Mouse (Mus musculus): Measurements from ENCODE around the gene Klhl36. TPM values are rescaled to one million over a fixed set of nuclear protein-coding genes. Genes with fewer than 3 reads are reported as not detected.

Gene Klhl36
- polyA plus RNA-seq, 1 experiment from 2014 or later, result 15.5 TPM

GRCm38 (mm10) chr8:119909944-119910546, 48.0 kb downstream of the Klhl36 start, which contains the start of gene Usp10:
Gene Usp10 (plus strand): TSS chr8:119910360.
- peak; percentile 53; the same call in 1 of the 2 replicates for ATAC-seq (ENCODE audit: low read depth)
- WGBS, result 25% methylated on average over 13 of the region's 13 CpGs

GRCm38 (mm10) chr8:119910547-119911257, 48.6 kb downstream of the Klhl36 start, which contains the start of gene Gm20388:
Gene Gm20388 (plus strand): TSS chr8:119910841.
- H3K4me1 ChIP-seq (ENCODE audit: control insufficient read depth, insufficient read depth, low read length), result peaks cover 35% of the 10 kb centered on the region
- H3K9ac ChIP-seq (replicated peaks; ENCODE audit: low read depth, low read length), result peak within 1 kb of the TSS; percentile 88
- ATAC-seq (ENCODE audit: low read depth), result peak; percentile 95
- under 1% methylated on average over 92 of the region's 97 CpGs for WGBS
- no peaks in the 10 kb centered on the region for H3K9me3 ChIP-seq (ENCODE audit: control insufficient read depth, low read length)
- H3K4me3 ChIP-seq (ENCODE audit: low read depth, low read length), result peak within 1 kb of the TSS; percentile 76
- H3K27ac ChIP-seq (ENCODE audit: low read depth, low read length), result peak within 1 kb of the TSS; percentile 91
- no peaks in the 10 kb centered on the region for H3K36me3 ChIP-seq (ENCODE audit: control insufficient read depth, insufficient read depth, low read length)
- H3K4me2 ChIP-seq (ENCODE audit: low read depth, low read length), result peak within 1 kb of the TSS; percentile 87
- H3K27me3 ChIP-seq (ENCODE audit: control insufficient read depth, insufficient read depth, low read length), result no peaks in the 10 kb centered on the region

More at GRCm38 (mm10) chr8:119909944-119910546, 48.0 kb downstream of the Klhl36 start, which contains the start of gene Usp10:
- Histone ChIP-seq H3K4me2 (ENCODE audit: low read depth, low read length) (peak within 1 kb of the TSS; percentile 87), H3K27me3 (ENCODE audit: control insufficient read depth, insufficient read depth, low read length) (no peaks in the 10 kb centered on the region), H3K9ac (replicated peaks; ENCODE audit: low read depth, low read length) (peak within 1 kb of the TSS; percentile 88), H3K4me3 (ENCODE audit: low read depth, low read length) (peak within 1 kb of the TSS; percentile 76), H3K4me1 (ENCODE audit: control insufficient read depth, insufficient read depth, low read length) (peaks cover 33% of the 10 kb centered on the region), H3K9me3 (ENCODE audit: control insufficient read depth, low read length) (no peaks in the 10 kb centered on the region), H3K27ac (ENCODE audit: low read depth, low read length) (peak within 1 kb of the TSS; percentile 91), H3K36me3 (ENCODE audit: control insufficient read depth, insufficient read depth, low read length) (no peaks in the 10 kb centered on the region)

GRCm38 (mm10) chr8:119911258-119911962, 49.3 kb downstream of the Klhl36 start:
- peak overlapping the region; percentile 87 for H3K4me2 ChIP-seq (ENCODE audit: low read depth, low read length)
- H3K27me3 ChIP-seq (ENCODE audit: control insufficient read depth, insufficient read depth, low read length), result no peaks in the 10 kb centered on the region
- peak overlapping the region; percentile 91 for H3K27ac ChIP-seq (ENCODE audit: low read depth, low read length)
- H3K4me3 ChIP-seq (ENCODE audit: low read depth, low read length), result peak overlapping the region; percentile 76
- H3K9ac ChIP-seq (replicated peaks; ENCODE audit: low read depth, low read length), result peak overlapping the region; percentile 88
- peak; percentile 62 for ATAC-seq (ENCODE audit: low read depth)
- H3K9me3 ChIP-seq (ENCODE audit: control insufficient read depth, low read length), result no peaks in the 10 kb centered on the region
- under 1% methylated on average over 30 of the region's 30 CpGs for WGBS
- peaks cover 39% of the 10 kb centered on the region for H3K4me1 ChIP-seq (ENCODE audit: control insufficient read depth, insufficient read depth, low read length)
- H3K36me3 ChIP-seq (ENCODE audit: control insufficient read depth, insufficient read depth, low read length), result no peaks in the 10 kb centered on the region

GRCm38 (mm10) chr8:119912643-119913042, 50.6 kb downstream of the Klhl36 start:
- peaks cover 39% of the 10 kb centered on the region for H3K4me1 ChIP-seq (ENCODE audit: control insufficient read depth, insufficient read depth, low read length)
- no peak for ATAC-seq (ENCODE audit: low read depth)
- no peak overlapping the region for H3K9ac ChIP-seq (replicated peaks; ENCODE audit: low read depth, low read length)
- 40% methylated on average over 6 of the region's 6 CpGs for WGBS
- peak overlapping the region; percentile 5; the same call in 1 of the 2 replicates for H3K4me3 ChIP-seq (ENCODE audit: low read depth, low read length)
- no peaks in the 10 kb centered on the region for H3K27me3 ChIP-seq (ENCODE audit: control insufficient read depth, insufficient read depth, low read length)
- H3K4me2 ChIP-seq (ENCODE audit: low read depth, low read length), result peak overlapping the region; percentile 87
- H3K27ac ChIP-seq (ENCODE audit: low read depth, low read length), result no peak overlapping the region
- no peaks in the 10 kb centered on the region for H3K9me3 ChIP-seq (ENCODE audit: control insufficient read depth, low read length)
- H3K36me3 ChIP-seq (ENCODE audit: control insufficient read depth, insufficient read depth, low read length), result no peaks in the 10 kb centered on the region

- H3K9me3 ChIP-seq (ENCODE audit: control insufficient read depth, low read length), result no peaks in the 10 kb centered on the region
- WGBS, result 78% methylated on average over 3 of the region's 3 CpGs
- H3K36me3 ChIP-seq (ENCODE audit: control insufficient read depth, insufficient read depth, low read length), result no peaks in the 10 kb centered on the region
- peaks cover 39% of the 10 kb centered on the region for H3K4me1 ChIP-seq (ENCODE audit: control insufficient read depth, insufficient read depth, low read length)
- H3K9ac ChIP-seq (replicated peaks; ENCODE audit: low read depth, low read length), result no peak overlapping the region
- no peak for ATAC-seq (ENCODE audit: low read depth)
- H3K27me3 ChIP-seq (ENCODE audit: control insufficient read depth, insufficient read depth, low read length), result no peaks in the 10 kb centered on the region
- no peak overlapping the region for H3K27ac ChIP-seq (ENCODE audit: low read depth, low read length)
- peak overlapping the region; percentile 2; the same call in 1 of the 2 replicates for H3K4me2 ChIP-seq (ENCODE audit: low read depth, low read length)
- no peak overlapping the region for H3K4me3 ChIP-seq (ENCODE audit: low read depth, low read length)
Measured at GRCm38 (mm10) chr8:119913181-119913580, 51.1 kb downstream of the Klhl36 start.

- no peak for ATAC-seq (ENCODE audit: low read depth)
- H3K27me3 ChIP-seq (ENCODE audit: control insufficient read depth, insufficient read depth, low read length), result no peaks in the 10 kb centered on the region
- H3K4me1 ChIP-seq (ENCODE audit: control insufficient read depth, insufficient read depth, low read length), result peaks cover 39% of the 10 kb centered on the region
Measured at GRCm38 (mm10) chr8:119914161-119914560, 52.1 kb downstream of the Klhl36 start.

GRCm38 (mm10) chr8:119915298-119915697, 53.2 kb downstream of the Klhl36 start:
- Histone ChIP-seq H3K9ac (replicated peaks; ENCODE audit: low read depth, low read length) (no peak overlapping the region), H3K36me3 (ENCODE audit: control insufficient read depth, insufficient read depth, low read length) (no peaks in the 10 kb centered on the region), H3K4me1 (ENCODE audit: control insufficient read depth, insufficient read depth, low read length) (peaks cover 39% of the 10 kb centered on the region), H3K9me3 (ENCODE audit: control insufficient read depth, low read length) (no peaks in the 10 kb centered on the region), H3K4me2 (ENCODE audit: low read depth, low read length) (no peak overlapping the region), H3K4me3 (ENCODE audit: low read depth, low read length) (no peak overlapping the region), H3K27me3 (ENCODE audit: control insufficient read depth, insufficient read depth, low read length) (no peaks in the 10 kb centered on the region), H3K27ac (ENCODE audit: low read depth, low read length) (no peak overlapping the region)
- ATAC-seq (ENCODE audit: low read depth), result no peak
- WGBS, result 94% methylated on average over 4 of the region's 4 CpGs

More at GRCm38 (mm10) chr8:119914161-119914560, 52.1 kb downstream of the Klhl36 start:
- 45% methylated on average over 2 of the region's 2 CpGs for WGBS
- 0 out of 2 replicates have a peak overlapping the region, but pooled peaks have one; percentile 7 for H3K9ac ChIP-seq (replicated peaks; ENCODE audit: low read depth, low read length)
- H3K36me3 ChIP-seq (ENCODE audit: control insufficient read depth, insufficient read depth, low read length), result no peaks in the 10 kb centered on the region
- no peaks in the 10 kb centered on the region for H3K9me3 ChIP-seq (ENCODE audit: control insufficient read depth, low read length)
- H3K4me2 ChIP-seq (ENCODE audit: low read depth, low read length), result no peak overlapping the region
- H3K4me3 ChIP-seq (ENCODE audit: low read depth, low read length), result no peak overlapping the region
- no peak overlapping the region for H3K27ac ChIP-seq (ENCODE audit: low read depth, low read length)

- H3K9ac ChIP-seq (replicated peaks; ENCODE audit: low read depth, low read length), result no peak overlapping the region; the same call in 1 of the 2 replicates
- peaks cover 40% of the 10 kb centered on the region for H3K4me1 ChIP-seq (ENCODE audit: control insufficient read depth, insufficient read depth, low read length)
- H3K27me3 ChIP-seq (ENCODE audit: control insufficient read depth, insufficient read depth, low read length), result no peaks in the 10 kb centered on the region
- no peak overlapping the region for H3K4me2 ChIP-seq (ENCODE audit: low read depth, low read length)
- no peaks in the 10 kb centered on the region for H3K9me3 ChIP-seq (ENCODE audit: control insufficient read depth, low read length)
- H3K36me3 ChIP-seq (ENCODE audit: control insufficient read depth, insufficient read depth, low read length), result no peaks in the 10 kb centered on the region
- no peak overlapping the region for H3K27ac ChIP-seq (ENCODE audit: low read depth, low read length)
- WGBS, result 73% methylated on average over 16 of the region's 16 CpGs
- ATAC-seq (ENCODE audit: low read depth), result no peak
- no peak overlapping the region for H3K4me3 ChIP-seq (ENCODE audit: low read depth, low read length)
Measured at GRCm38 (mm10) chr8:119916237-119916892, 54.3 kb downstream of the Klhl36 start.
